Mouse (Mus musculus) erythroid progenitor cell, adult 5-6 weeks (primary cell): Measurements from ENCODE around the gene Gimap4. TPM values are rescaled to one million over a fixed set of nuclear protein-coding genes. Genes with fewer than 3 reads are reported as not detected.

Experiments
- ATAC-seq: replicated peaks from 2 replicates; pipeline ENCODE4 v1.8.0; 2016; ENCODE audit warnings: moderate number of reproducible peaks, mild to moderate bottlenecking, moderate TSS enrichment, inconsistent platforms; ENCODE audit not compliant: poor library complexity, low FRiP score, severe bottlenecking
- total RNA-seq, 2 experiments: library from RNA; stranded (forward) in 1 of 2; stranded (reverse) in 1 of 2; fragments of 150-400 nt in 1 of 2; fragments of 186-747, 209-891 nt in 1 of 2; gene quantifications; 2 replicates each; pipeline versions ENCODE4 v1.2.3 to v1.2.4; 2015 to 2017; ENCODE audit warnings: low replicate concordance in 2 of 2

Gimap4 gene
- total RNA-seq, 2 experiments from 2014 or later = 26.5 to 46.5 TPM

- no peak for ATAC-seq
These were observed 13.9 kb downstream of the Gimap4 start for GRCm38 (mm10) chr6:48698066-48698856.

GRCm38 (mm10) chr6:48698888-48699287 is 14.5 kb downstream of the Gimap4 start:
- ATAC-seq = no peak

GRCm38 (mm10) chr6:48700251-48701075 is 16.1 kb downstream of the Gimap4 start:
- no peak for ATAC-seq

- no peak for ATAC-seq
These were observed 17.8 kb downstream of the Gimap4 start for GRCm38 (mm10) chr6:48702146-48702545.

GRCm38 (mm10) chr6:48702601-48703000 is 18.3 kb downstream of the Gimap4 start:
- no peak for ATAC-seq

GRCm38 (mm10) chr6:48704146-48704545 is 19.8 kb downstream of the Gimap4 start:
- no peak for ATAC-seq

- ATAC-seq = no peak
These were observed 21.8 kb downstream of the Gimap4 start for GRCm38 (mm10) chr6:48706130-48706529.

- no peak for ATAC-seq
These were observed 34.1 kb downstream of the Gimap4 start, which contains the start of the genes Gm28053 and Gimap7 for GRCm38 (mm10) chr6:48718455-48718854. TSS of gene Gm28053 (plus strand) at chr6:48718607. TSS of gene Gimap7 (plus strand) at chr6:48718621.

DNA sequence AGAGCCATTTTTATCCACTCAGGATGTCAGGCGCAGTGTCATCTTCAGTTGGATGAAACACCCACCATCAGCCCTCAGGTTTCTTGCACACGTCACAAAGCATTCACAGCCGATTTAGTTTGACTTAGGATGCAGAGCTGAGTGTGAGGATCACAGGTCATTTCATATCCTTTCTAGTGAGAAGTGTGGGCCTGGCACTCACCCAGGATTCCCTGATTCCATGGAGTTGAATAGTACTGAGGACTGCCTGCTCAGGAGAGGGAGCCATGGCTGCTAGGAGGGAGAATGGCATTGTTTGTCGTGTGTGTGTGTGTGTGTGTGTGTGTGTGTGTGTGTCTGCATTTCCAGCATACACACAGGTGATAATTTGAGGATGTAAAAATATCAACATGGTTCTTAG is 36.0 kb downstream of the Gimap4 start:
- no peak for ATAC-seq

GRCm38 (mm10) chr6:48723468-48723867 is 39.1 kb downstream of the Gimap4 start:
- ATAC-seq = no peak

- ATAC-seq = no peak
These were observed 41.1 kb downstream of the Gimap4 start for GRCm38 (mm10) chr6:48725476-48725875.

DNA sequence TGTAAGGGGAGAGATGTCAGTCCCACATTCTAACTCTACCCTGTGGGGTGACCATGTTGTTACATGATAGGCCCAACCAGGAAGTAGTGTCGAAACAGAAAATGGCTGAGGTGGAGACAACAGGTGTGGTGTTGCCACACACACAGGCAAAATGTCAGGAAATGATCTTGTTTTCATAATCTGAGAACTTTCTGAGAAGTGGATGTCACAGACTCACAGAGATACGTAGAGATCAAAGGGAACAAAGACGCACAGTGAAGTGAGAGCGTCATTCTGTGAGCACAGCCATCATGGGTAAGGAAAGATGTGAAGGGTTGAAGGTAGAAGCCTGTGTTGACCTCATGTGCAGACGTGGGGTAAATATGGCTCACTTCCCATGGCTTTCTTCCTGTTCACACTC is 43.4 kb downstream of the Gimap4 start:
- ATAC-seq = no peak

DNA sequence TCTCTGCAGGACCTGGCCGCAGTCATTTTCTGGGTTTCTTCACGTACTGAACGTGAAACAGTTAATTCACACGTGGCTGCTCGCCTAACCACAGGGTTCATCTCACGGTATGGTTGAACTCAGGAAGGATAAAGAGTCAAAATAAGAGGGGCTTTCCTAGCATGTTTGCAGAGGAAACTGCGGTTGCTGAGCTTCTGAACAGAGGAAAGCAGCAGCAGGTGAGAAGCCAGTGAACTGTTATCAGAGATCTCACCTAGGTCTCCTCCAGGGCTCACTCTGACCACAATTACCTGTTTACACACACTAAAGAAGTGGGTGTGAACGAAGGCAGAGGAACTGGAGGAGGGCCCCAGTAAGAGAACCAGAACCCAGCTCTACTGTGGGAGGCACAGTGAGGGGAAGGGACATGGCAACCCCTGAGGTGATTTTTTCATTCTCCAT is 48.5 kb downstream of the Gimap4 start:
- ATAC-seq = no peak

GRCm38 (mm10) chr6:48733660-48734059 is 49.3 kb downstream of the Gimap4 start:
- no peak for ATAC-seq

GRCm38 (mm10) chr6:48737053-48737452 is 52.7 kb downstream of the Gimap4 start:
- ATAC-seq = no peak

GRCm38 (mm10) chr6:48737688-48738087 is 53.3 kb downstream of the Gimap4 start:
- no peak for ATAC-seq

- ATAC-seq = no peak
These were observed 54.8 kb downstream of the Gimap4 start, which contains the start of gene Gimap1 for GRCm38 (mm10) chr6:48738961-48739779. TSS of gene Gimap1 (plus strand) at chr6:48739054.

DNA sequence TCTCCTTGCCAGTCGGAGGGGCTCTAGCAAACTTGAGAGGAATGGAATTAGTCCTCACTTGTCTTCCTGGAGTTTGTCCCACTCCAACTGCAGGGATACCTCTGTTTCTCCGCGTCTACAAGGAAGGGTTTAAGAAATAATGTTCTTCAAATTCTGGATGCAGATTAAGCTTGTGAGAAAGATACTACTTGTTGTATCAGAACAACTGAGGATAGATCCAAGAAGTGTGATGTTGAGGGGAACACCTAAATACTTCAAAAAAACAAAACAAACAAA is 55.4 kb downstream of the Gimap4 start:
- ATAC-seq = no peak

- ATAC-seq = no peak
These were observed 56.3 kb downstream of the Gimap4 start for GRCm38 (mm10) chr6:48740501-48741169.

DNA sequence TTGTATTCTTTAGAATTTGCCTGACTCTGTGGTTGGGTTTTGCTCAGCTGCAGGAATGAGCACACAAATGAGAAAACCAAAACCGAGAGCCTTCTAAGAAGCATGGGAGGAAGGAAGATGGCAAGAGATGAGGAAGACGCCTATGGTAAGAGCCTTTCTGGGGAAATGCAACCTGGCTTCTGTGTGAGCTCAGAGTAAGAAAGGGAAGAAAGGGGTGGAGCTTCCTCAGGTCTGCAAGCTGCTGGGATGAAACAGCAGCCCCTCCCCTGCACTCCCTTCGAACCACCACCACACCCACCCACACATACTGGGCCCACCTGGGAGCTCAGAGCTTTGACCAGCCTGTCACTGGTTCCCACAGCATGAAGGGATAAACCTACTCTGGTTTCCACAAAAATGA is 56.9 kb downstream of the Gimap4 start:
- ATAC-seq = no peak
